Mouse (Mus musculus): ENCODE results near the gene Snx20.

The Snx20 gene

DNA sequence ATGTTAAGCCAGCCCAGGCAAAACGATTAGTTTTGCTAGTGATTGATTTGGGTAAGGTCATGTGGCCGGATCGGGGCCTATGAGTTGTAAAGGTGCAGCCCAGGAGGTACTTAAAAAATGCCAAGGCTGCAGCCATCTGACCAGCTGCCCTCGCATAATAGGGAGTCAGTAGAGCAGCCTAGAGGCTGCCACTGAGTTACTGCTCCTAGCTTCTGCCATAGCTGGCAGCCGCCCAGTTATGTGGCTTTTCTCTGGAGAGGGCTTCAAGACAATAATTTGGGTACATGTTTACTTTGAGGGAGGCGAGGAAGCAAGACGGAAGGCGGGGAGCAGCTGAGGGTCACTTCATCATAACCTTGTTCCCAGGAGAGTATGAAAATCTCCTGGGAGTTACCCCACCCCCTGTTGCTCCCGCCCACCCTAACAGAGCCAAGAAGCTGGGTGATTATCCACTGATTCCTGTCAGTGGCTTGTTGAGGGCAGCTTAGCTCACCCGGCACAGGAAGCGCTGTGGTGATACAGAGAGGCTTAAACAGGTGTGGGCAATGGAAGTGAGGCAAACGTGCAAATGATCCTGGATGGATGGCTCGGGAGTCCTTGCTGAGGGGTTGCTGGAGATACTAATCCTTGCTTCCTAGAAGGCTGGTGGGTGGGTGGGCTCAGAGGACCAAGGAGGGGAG, 30.4 kb downstream of the Snx20 start:
- peak; percentile 58 to 77 for DNase-seq (ENCODE audit: inconsistent age in 2 of 2, low spot score in 1 of 2)

GRCm38 (mm10) chr8:88604065-88605038, 31.6 kb downstream of the Snx20 start:
- peak; percentile 64 to 68 for DNase-seq (ENCODE audit: inconsistent age in 2 of 2, low spot score in 1 of 2)

- no peak for DNase-seq (ENCODE audit: inconsistent age in 2 of 2, low spot score in 1 of 2)
Observed at GRCm38 (mm10) chr8:88603446-88603989, 32.4 kb downstream of the Snx20 start.

GRCm38 (mm10) chr8:88599491-88599890, 36.4 kb downstream of the Snx20 start:
- no peak for DNase-seq (ENCODE audit: inconsistent age in 2 of 2, low spot score in 1 of 2)

DNA sequence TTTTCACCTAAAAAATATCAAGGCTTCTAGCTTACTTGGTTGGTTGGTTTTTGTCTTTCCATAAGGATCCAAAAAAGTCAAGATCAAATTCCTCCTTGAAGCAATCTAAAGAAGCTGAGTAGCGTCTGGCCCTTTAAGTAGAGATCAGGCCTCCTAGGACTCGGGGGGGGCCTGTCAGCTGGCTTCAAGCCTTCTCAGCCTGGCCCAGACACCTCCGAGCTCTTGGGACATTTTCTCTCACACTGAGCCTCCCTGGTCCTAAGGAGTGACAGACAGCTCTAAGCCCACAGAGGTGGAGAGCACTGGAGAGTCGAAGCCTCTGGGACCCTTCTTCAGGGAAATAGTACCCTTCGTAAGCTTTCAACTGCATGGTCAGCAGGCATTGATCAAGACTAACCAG, 37.4 kb downstream of the Snx20 start:
- DNase-seq (ENCODE audit: inconsistent age in 2 of 2, low spot score in 1 of 2), result no peak

- DNase-seq (ENCODE audit: inconsistent age in 2 of 2, low spot score in 1 of 2), result peak; percentile 53 to 71
Observed at GRCm38 (mm10) chr8:88596042-88596441, 39.9 kb downstream of the Snx20 start.

DNA sequence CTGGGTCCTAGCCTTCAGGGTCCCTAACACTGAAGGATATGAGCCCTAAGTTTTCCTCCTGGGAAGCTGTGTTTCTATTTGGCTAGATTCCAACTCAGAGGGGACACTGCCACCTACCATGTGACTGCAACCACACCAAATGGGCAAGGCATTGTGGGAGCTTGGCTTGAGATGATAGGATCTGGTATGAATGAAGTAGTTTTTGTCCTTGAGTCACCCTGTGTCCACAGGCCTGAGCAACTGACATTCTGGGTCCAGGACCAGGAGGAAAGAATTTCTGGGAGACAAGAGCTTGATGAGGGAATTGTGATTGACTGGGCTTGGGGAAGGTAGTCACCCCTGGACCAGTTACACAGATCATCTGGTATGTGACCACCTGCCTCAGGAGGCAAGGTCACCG, 42.0 kb downstream of the Snx20 start:
- DNase-seq (ENCODE audit: inconsistent age in 2 of 2, low spot score in 1 of 2), result peak; percentile 49 to 72

DNA sequence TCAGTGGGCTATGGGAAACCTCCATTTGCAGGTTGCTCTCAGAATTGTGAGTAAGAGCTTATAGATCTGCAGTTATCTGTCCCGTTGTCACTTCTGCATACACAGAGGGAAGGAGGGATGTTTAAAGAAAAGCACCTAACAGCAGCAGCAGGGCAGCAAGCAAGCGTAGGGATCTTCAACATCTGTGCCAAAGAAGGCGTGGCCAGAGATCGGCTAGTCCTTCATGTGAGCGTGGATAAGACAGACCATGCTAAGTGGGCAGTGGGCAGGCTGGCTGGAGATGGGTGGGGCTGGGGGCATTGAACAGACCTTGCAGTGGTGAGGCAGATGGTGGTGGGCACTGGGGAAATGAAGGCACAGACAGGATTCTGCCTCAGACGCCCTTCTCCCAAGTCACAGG, 45.7 kb downstream of the Snx20 start:
- peak; percentile 56 to 76 for DNase-seq (ENCODE audit: inconsistent age in 2 of 2, low spot score in 1 of 2)

DNA sequence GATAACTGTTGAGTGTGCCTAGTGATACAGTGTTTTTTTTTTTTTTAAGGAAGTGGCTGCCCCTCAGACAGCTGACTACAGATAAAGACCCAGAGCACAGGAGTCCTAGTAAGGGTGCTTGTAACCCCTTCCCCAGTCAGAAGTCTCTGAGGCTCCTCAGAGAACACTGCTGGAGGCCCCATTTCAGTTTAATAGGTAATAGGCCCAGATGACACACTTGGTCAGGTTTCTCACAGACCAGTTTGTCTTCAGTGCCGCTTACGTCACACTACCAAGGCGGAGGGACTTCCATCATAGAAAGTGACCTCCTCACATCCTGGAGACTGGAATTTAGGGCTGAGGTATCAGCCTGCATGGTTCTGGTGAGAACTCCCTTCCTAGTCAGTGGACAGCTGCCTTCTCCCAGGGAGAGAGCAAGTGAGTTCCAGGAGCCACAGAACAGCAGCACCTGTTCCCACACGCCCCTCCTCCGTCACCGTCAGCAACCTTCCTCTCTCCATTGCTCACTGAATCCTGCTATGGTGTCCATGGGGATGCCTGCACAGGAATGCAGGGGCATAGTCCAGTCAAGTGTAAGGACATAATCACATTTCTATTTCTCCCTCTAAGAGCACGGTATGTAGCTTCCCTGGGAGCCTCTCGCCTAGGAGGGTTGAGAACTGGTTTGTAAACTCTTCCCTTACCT, 47.6 kb downstream of the Snx20 start:
- DNase-seq (ENCODE audit: inconsistent age in 2 of 2, low spot score in 1 of 2), result no peak

DNA sequence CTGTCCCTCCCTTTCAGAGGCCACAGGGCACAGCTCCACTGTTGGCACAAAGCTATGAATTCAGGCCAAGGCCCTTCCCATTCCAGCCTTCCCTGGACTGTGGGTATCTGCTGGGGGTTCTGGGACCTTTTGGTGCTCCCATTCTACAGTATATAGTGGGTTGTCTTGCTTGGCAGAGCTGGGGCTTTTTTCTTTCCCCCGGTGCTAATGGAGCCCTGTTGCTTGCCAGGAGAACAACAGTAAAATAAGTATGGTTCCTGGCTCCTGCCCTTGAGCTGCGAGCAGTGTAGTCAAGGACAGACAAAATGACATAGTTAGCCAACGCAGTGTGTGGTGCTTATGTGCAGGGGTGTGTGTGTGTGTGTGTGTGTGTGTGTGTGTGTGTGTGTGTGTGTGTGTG, 52.1 kb downstream of the Snx20 start:
- DNase-seq (ENCODE audit: inconsistent age in 2 of 2, low spot score in 1 of 2), result peak; percentile 37 to 78

DNA sequence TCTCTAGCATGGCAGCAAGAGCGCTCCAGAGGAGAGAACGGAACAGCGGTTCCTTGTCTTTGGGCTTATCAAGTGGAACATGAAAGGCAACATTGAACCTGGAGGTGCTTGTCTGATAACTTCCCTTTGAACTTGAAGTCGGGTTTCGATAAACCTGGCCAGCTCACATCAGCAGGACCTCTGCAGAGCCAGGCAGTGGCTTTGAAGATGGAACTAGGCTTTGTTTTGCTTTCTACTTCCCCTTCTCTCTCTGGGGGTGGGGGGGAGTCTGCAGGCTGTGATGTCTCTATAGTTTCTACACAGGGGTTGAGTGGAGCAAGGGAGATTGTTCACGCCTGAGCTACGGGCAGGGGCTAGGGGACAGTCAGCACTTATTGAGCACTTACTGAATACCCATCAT, 55.1 kb downstream of the Snx20 start:
- no peak for DNase-seq (ENCODE audit: inconsistent age in 2 of 2, low spot score in 1 of 2)

DNA sequence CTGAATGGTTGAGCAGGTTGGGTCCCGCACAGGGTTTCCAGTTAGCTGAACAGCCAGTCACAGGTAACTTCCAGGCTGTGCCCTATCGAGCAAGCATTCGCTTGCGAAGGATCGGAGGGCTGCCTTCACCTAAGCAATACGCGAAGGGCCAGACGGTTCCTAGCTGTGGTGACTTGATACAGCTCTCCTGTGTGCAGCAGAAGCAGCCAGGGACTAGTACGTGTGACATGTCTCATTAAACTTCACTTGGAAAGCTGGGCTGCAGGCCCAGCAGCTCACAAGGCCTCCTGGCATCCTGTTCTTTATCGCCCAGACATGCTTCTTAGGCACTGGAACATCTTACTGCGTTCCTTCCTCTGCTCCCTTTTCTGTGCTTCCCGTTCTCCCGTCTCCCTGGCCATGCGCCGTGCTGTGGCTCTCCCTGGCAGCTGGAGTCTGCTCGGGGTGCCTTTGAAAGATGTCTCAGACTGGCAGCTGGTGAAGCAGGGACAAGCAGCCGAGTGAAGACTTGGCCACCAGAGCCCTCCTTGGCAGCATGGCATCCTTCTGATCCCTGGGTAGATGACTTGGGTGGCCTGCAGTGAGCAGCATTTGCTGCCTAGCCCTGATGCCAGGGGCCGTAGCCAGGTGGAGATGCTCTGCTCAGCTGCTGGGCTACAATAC, 56.1 kb downstream of the Snx20 start:
- no peak for DNase-seq (ENCODE audit: inconsistent age in 2 of 2, low spot score in 1 of 2)

DNA sequence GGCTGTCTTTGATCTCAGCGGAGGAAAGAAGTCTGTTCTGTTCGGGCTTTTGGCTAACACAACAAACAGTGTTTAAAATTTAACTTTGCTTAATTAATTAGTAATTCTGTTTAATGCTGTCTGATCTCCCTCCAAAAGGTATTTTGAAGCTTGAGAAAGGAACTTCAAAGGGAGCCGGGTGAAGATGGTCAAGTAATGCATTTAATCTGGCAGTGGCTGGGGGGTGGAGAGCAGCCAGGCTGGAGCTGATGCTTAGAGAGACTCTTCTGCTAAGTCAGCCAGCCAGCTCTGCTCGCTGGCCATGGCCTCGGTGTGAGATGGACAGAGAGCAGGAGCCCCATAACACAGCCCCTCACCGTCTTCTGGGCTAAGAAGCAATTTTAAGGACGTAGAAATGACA, 56.7 kb downstream of the Snx20 start:
- DNase-seq (ENCODE audit: inconsistent age in 2 of 2, low spot score in 1 of 2), result peak in 1 of 2 experiments; percentile 51

DNA sequence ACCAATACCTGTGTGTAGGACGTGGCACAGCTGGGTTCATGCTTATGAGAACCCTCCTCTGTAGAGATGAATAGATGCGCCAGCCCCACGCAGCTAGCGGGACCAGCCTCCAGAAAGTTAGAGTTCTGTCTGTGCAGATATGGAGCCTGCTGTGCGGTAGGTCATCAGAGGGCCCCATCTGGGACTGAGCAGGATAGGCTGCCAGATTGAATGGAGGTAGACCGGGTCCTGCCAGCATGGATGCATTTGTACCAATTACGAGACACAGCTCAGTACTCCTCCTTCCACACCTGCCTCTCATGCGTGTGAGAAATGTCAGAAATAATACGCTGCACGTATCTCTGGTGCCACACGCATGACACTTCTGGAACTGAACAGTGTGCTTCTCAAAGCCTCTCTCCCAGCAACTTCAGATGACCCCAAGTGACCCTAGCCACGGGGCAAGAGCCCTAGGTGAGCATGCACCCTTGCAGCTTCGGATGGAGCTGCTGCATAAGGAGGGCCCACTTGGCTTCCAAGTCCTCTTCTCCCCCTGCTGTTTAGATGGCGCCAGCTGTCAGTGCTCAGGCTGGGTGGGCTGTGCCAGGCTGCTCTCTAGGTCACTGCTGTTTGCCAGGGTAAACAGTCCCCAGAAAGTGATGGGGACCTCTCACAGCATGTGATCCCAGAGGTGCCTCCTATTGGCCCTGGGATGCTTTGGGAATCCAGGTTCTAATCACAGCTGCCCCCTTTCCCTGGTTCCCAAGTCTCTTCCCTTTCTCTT, 57.3 kb downstream of the Snx20 start:
- peak in 1 of 2 experiments; percentile 44 for DNase-seq (ENCODE audit: inconsistent age in 2 of 2, low spot score in 1 of 2)

GRCm38 (mm10) chr8:88577666-88578065, 58.3 kb downstream of the Snx20 start:
- peak in 1 of 2 experiments; percentile 47 for DNase-seq (ENCODE audit: inconsistent age in 2 of 2, low spot score in 1 of 2)

Data from adrenal gland, adult (tissue).